Mouse (Mus musculus) C2C12 (cell line): Measurements from ENCODE around the gene Fras1.

Experiments
- CTCF ChIP-seq: IDR thresholded peaks from one replicate; pipeline ENCODE4 v1.5.1; 2011; ENCODE audit not compliant: control insufficient read depth, insufficient read depth, insufficient read length
- MAX ChIP-seq: IDR thresholded peaks from one replicate; pipeline ENCODE4 v1.6.1; 2011; ENCODE audit warnings: mild to moderate bottlenecking, control low read depth

GRCm38 (mm10) chr5:96528296-96528695, 154.5 kb downstream of the Fras1 start:
- TF ChIP-seq CTCF (no peak), MAX (no peak)
